Mouse (Mus musculus): ENCODE results near the gene Ehbp1.

- no peak for TF ChIP-seq CTCF (conservative IDR thresholded peaks at IDR 0.05; ENCODE audit: insufficient read depth, insufficient read length, low read depth, low read length)
- TF ChIP-seq POLR2A (IDR thresholded peaks at IDR 0.05; ENCODE audit: low read depth, low read length) = no peak
Observed at GRCm38 (mm10) chr11:22349945-22350344, 7.9 kb upstream of the Ehbp1 start.

Measured in kidney, adult 2 months (tissue).